Mouse (Mus musculus): ENCODE data around the gene A830031A19Rik. TPM values are rescaled to one million over a fixed set of nuclear protein-coding genes. Genes with fewer than 3 reads are reported as not detected.
A peak's percentile ranks its signal among the peaks of the same experiment; 100 is the strongest.

The A830031A19Rik gene
- total RNA-seq, 4 experiments from 2014 or later = not detected

DNA sequence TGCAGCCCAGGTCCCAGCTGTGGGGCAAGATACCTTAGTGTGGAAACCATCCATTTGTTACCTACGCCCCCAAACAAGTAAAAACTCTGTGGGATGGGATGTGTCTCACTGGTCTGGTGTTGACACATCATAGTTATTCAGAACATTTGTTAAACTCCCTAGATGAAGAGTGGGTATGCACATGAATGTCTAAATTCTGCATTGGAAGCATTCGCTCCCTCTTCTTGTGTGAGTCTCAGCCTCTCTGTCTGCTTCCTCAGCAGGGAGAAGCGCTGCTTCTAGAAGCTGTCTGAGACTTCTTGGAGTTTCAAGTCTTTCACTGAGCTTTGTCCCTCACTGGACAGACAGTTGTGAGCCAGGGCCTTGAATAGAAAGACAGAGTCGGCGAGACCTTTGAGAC lies 65.9 kb downstream of the A830031A19Rik start:
- no peak for DNase-seq (ENCODE audit: low spot score)

GRCm38 (mm10) chr11:24008244-24008643 lies 66.6 kb downstream of the A830031A19Rik start:
- no peak for DNase-seq (ENCODE audit: low spot score)

DNA sequence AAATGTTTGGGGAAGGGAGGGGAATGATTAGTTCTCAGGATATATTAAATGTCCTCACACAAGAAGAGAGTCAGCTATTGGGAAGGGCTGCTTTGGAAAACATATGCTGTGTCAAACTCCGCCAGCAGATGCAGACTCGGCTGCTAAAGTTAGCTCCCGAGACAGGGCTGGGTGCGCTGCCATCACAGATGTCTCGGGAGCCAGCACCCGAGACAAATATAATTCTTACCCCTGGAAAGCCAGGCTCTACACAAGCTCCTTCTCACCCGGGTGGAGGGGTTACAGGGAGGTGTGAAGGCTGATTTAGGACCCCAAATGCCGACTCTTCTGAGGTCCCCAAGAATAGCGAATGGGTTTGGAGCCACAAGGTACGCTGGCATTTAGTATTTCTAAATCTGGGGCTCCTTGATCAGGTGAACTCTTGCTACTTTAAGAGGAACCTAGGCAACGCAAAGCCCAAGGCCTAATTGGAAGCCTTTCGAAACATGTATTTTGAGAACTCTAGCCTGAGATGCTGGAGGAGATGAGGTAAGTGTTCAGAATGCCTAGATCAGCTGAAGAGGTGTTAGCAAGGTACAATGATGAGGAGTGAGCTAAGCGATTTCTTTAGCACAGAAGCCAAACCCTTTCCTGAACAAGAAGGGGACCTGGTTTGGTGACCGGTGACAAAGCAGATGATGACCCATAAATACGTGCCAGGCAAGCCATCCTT lies 69.3 kb downstream of the A830031A19Rik start:
- peak; percentile 15 for DNase-seq (ENCODE audit: low spot score)

GRCm38 (mm10) chr11:24000675-24001074 lies 74.2 kb downstream of the A830031A19Rik start:
- no peak for DNase-seq (ENCODE audit: low spot score)

Small RNA genes lying within 50 kb of the gene (microRNA-seq; reads per million reads assigned to microRNA genes)
- gene Gm44381 = not detected

Other genes with a start within 250 kb of the A830031A19Rik start
- gene Papolg, start 179.8 kb downstream of the A830031A19Rik start, total RNA-seq (2022) = 1 to 10 TPM; 7.8 to 8.6 (median 8.3) TPM
- gene Bcl11a, start 3.0 kb upstream of the A830031A19Rik start, total RNA-seq (2022) = 1 to 10 TPM; 2.6 to 4.0 (median 2.9) TPM